Mouse (Mus musculus): Measurements from ENCODE around the gene Csnk1d. TPM values are rescaled to one million over a fixed set of nuclear protein-coding genes. Genes with fewer than 3 reads are reported as not detected.

Csnk1d gene
- 69.5 and 78.5 TPM in 2 replicates for polyA plus RNA-seq (2015; fragmentation: Nextera tagmentation; extraction: Ambion mirVana)

GRCm38 (mm10) chr11:120990951-120991526 is at the start of gene Csnk1d:
Gene Csnk1d, minus strand, starts transcription at chr11:120991330.

GRCm38 (mm10) chr11:121039302-121039701 is 48.2 kb upstream of the Csnk1d start, which contains the start of gene Cd7:
Gene Cd7, minus strand, starts transcription at chr11:121039418.

GRCm38 (mm10) chr11:120948328-120948727 is 42.8 kb downstream of the Csnk1d start, which contains the start of gene Slc16a3:
Gene Slc16a3, plus strand, starts transcription at chr11:120948480.

GRCm38 (mm10) chr11:120932564-120933398 is 58.3 kb downstream of the Csnk1d start, which contains the start of gene Ccdc57:
Gene Ccdc57, minus strand, starts transcription at chr11:120932872.

Other genes with a start within 250 kb of the Csnk1d start
- gene Hmga1b, start 228.5 kb downstream of the Csnk1d start, polyA plus RNA-seq (2015; fragmentation: Nextera tagmentation; extraction: Ambion mirVana), result 1.5 and 2.2 TPM in 2 replicates
- gene Rfng, start 207.1 kb downstream of the Csnk1d start, polyA plus RNA-seq (2015; fragmentation: Nextera tagmentation; extraction: Ambion mirVana), result 19.7 and 20.3 TPM in 2 replicates
- 118 and 123 TPM in 2 replicates for gene Gps1, start 207.1 kb downstream of the Csnk1d start, polyA plus RNA-seq (2015; fragmentation: Nextera tagmentation; extraction: Ambion mirVana)
- 38.1 and 41.2 TPM in 2 replicates for gene Dus1l, start 194.9 kb downstream of the Csnk1d start, polyA plus RNA-seq (2015; fragmentation: Nextera tagmentation; extraction: Ambion mirVana)
- gene Fasn, start 166.8 kb downstream of the Csnk1d start, polyA plus RNA-seq (2015; fragmentation: Nextera tagmentation; extraction: Ambion mirVana), result 17.8 and 30.1 TPM in 2 replicates
- gene Ccdc57, start 58.5 kb downstream of the Csnk1d start, polyA plus RNA-seq (2015; fragmentation: Nextera tagmentation; extraction: Ambion mirVana), result 1.7 and 2.3 TPM in 2 replicates
- gene Slc16a3, start 42.9 kb downstream of the Csnk1d start, polyA plus RNA-seq (2015; fragmentation: Nextera tagmentation; extraction: Ambion mirVana), result 109 and 117 TPM in 2 replicates
- gene Cd7, start 48.1 kb upstream of the Csnk1d start, polyA plus RNA-seq (2015; fragmentation: Nextera tagmentation; extraction: Ambion mirVana), result not detected in 2 replicates
- gene Sectm1b, start 72.2 kb upstream of the Csnk1d start, polyA plus RNA-seq (2015; fragmentation: Nextera tagmentation; extraction: Ambion mirVana), result 0.11 TPM in 2 replicates
- 0.10 TPM in 1 of 2 replicates, not detected in the other for gene Sectm1a, start 89.9 kb upstream of the Csnk1d start, polyA plus RNA-seq (2015; fragmentation: Nextera tagmentation; extraction: Ambion mirVana)
- gene Tex19.2, start 127.3 kb upstream of the Csnk1d start, polyA plus RNA-seq (2015; fragmentation: Nextera tagmentation; extraction: Ambion mirVana), result not detected in 2 replicates
- gene Tex19.1, start 154.8 kb upstream of the Csnk1d start, polyA plus RNA-seq (2015; fragmentation: Nextera tagmentation; extraction: Ambion mirVana), result 0.15 TPM in 1 of 2 replicates, not detected in the other
- gene Uts2r, start 168.9 kb upstream of the Csnk1d start, polyA plus RNA-seq (2015; fragmentation: Nextera tagmentation; extraction: Ambion mirVana), result not detected in 2 replicates
- 5.7 and 5.8 TPM in 2 replicates for gene Hexdc, start 213.1 kb upstream of the Csnk1d start, polyA plus RNA-seq (2015; fragmentation: Nextera tagmentation; extraction: Ambion mirVana)
- 15.5 and 16.6 TPM in 2 replicates for gene Ogfod3, start 213.4 kb upstream of the Csnk1d start, polyA plus RNA-seq (2015; fragmentation: Nextera tagmentation; extraction: Ambion mirVana)
- gene Cybc1, start 238.0 kb upstream of the Csnk1d start, polyA plus RNA-seq (2015; fragmentation: Nextera tagmentation; extraction: Ambion mirVana), result 32.2 and 34.3 TPM in 2 replicates
- 19.2 and 20.9 TPM in 2 replicates for gene Narf, start 245.9 kb upstream of the Csnk1d start, polyA plus RNA-seq (2015; fragmentation: Nextera tagmentation; extraction: Ambion mirVana)